Mouse (Mus musculus): ENCODE results near the gene Slc16a5.

DNA sequence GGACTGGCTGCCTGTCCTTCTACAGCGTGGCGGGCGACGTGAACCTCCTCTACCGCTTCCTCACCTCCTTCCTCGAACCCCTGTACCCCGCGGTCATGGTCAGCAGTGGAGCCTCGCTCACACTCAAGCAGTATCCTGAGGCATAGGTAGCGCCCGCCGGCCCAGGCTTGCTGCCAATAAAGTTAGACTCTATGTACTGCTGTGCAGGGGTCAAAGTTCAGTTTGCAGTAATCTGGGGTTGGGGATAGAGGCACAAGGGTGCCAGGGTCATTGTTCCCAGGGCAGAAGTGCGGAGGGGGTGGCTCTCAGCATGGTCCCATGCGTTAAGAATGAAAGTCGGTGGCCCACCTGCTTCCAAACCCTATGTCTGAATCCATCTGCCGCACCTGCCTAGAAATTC lies 14.2 kb upstream of the Slc16a5 start:
- TF ChIP-seq CEBPB (IDR thresholded peaks at IDR 0.05; ENCODE audit: low read depth) (no peak), CTCF (IDR thresholded peaks at IDR 0.05; ENCODE audit: control insufficient read depth, insufficient read depth, insufficient read length) (no peak), MYOD1 (IDR thresholded peaks at IDR 0.05; ENCODE audit: control insufficient read depth, insufficient read length, low read depth) (no peak), MAX (IDR thresholded peaks at IDR 0.05) (no peak)

Measured in C2C12 (cell line).